Mouse (Mus musculus): ENCODE measurements around the gene Nhsl2.

DNA sequence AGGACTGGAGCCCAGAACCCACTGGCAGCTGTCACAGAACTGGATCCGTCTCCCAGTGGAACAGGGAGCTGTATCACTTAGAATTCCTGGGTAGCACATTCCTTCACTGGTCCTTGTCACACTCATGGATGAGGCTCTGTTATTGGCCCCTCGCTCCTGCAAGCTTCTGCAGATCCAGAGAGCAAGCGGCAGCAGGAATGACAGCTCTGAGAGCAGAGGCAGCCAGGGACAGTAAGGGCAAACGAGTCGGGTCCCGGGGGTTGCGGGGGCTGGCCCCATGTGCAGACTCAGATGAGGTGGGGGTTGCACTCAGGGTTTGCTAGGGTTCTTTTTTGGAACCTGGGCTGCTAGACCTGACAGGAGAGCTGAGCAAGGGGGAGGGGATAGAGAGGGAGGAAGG lies 155.2 kb downstream of the Nhsl2 start:
- no peak for TF ChIP-seq CTCF (conservative IDR thresholded peaks at IDR 0.05; ENCODE audit: low read length)
- no peak for TF ChIP-seq POU5F1 (IDR thresholded peaks at IDR 0.05; ENCODE audit: borderline replicate concordance, low read length)
- no peak for TF ChIP-seq NANOG (IDR thresholded peaks at IDR 0.05; ENCODE audit: borderline replicate concordance, low read length)
